Mouse (Mus musculus) small intestine, adult 2 months (tissue): ENCODE results near the gene Mrpl20.

Experiments
- CTCF ChIP-seq: fragments of 200-500 bp; IDR thresholded peaks from 2 replicates; pipeline ENCODE4 v1.5.1; 2012; ENCODE audit warnings: low read depth, mild to moderate bottlenecking, control low read depth, inconsistent platforms, low read length, moderate library complexity, mixed read lengths; ENCODE audit not compliant: insufficient replicate concordance, insufficient read length; ENCODE audit errors: extremely low read depth
- POLR2A ChIP-seq: fragments of 200-500 bp; IDR thresholded peaks from 2 replicates; pipeline ENCODE4 v1.6.1; 2012; ENCODE audit warnings: low read depth, mild to moderate bottlenecking, control low read depth, inconsistent platforms, low read length, moderate library complexity

DNA sequence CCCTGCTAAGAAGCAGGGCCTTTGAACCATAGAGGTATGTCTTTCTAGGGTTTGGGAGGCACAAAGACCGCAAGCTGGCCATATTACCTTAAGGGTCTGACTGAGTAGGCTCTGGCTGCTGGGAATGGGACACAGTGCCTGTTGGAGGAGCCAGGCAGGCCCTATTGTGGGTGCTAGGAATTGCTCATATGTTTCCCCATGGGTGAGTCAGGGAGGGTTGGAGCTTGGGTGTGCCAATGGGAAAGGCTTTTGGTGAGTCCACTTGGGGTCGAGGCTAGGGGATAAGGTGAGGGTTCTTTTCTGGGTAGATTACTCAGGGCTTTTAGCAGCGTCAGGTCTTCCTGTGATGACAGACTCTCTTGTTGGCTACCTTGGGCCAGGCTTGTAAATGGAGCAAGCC, 48.7 kb downstream of the Mrpl20 start:
- TF ChIP-seq CTCF: no peak
- no peak for TF ChIP-seq POLR2A
